Mouse (Mus musculus): Measurements from ENCODE around the gene Tnfaip8l2.

The Tnfaip8l2 gene

DNA sequence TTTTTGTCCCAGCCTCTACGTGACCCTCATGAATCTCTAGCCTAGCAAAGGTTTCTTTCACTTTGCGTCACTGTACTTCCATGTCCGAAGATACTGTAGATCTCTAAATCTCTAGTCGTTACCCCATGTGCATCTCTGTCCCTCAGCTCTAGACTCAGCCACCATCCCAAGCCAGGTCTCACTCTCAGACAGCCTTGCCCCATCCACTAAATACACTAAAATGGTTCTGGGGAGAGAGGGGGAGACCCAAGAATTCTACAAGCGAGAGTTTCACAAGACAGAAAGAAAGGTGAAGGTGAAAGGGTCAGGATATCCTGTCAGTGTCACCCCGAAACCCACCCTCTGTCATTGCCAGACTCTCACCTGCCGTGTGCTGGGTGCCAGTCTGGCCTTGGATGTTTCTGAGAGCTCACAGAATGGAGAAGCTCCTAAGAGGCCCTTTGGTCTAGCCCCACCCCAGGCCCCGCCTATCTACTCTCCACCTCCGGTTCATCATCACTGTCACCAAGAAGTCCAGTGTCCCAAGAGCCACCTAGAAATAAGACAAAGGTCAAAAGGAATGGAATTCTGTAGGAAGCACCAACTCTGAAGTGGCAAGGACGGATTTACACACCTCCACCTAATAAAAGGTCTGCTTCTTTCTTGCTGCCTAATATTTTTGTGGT lies at the start of gene Tnfaip8l2:
Gene Tnfaip8l2 (minus strand): TSS at position 409 of the 665 bp plus-strand sequence.
- DNase-seq (ENCODE audit: low read depth, low spot score), result no peak

DNA sequence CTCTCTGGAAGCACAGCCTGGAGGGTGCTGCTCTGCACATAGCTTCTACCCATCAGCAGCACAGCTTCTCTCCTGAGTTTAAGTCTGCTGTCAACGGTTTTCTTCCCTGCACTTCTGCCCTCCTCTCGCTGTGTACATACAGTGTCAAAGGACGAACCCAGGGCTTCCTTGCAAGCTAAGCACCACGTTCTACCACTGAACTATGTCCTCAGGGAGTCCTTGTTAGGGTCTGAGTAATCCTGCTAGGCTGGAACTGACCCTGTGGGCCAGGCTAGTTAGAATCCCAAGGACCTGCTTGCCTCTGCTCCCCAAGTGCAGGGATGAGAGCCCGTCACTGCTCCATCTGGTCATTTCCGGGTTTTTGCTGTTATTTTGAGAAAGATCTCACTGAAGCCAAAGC lies 44.7 kb upstream of the Tnfaip8l2 start:
- DNase-seq (ENCODE audit: low read depth, low spot score), result no peak

DNA sequence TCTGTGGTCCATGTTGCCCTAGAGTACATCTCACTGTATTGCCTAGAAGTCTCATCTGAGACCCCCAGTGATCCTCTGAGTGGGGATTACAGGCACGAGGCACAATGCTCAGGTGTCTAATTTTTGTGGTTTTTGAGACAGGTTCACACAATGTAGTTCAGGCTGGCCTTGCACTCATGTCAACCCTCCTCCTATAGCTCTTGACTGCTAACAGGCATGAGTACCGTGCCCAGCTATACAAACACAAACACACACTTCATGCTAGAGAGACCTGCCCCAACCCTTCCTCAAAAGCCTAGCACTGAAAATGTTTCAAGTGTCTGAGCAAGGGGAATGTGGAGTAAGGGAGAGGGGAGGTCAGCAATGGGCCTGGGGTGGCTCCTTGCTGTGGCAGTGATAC lies 43.9 kb upstream of the Tnfaip8l2 start:
- no peak for DNase-seq (ENCODE audit: low read depth, low spot score)

DNA sequence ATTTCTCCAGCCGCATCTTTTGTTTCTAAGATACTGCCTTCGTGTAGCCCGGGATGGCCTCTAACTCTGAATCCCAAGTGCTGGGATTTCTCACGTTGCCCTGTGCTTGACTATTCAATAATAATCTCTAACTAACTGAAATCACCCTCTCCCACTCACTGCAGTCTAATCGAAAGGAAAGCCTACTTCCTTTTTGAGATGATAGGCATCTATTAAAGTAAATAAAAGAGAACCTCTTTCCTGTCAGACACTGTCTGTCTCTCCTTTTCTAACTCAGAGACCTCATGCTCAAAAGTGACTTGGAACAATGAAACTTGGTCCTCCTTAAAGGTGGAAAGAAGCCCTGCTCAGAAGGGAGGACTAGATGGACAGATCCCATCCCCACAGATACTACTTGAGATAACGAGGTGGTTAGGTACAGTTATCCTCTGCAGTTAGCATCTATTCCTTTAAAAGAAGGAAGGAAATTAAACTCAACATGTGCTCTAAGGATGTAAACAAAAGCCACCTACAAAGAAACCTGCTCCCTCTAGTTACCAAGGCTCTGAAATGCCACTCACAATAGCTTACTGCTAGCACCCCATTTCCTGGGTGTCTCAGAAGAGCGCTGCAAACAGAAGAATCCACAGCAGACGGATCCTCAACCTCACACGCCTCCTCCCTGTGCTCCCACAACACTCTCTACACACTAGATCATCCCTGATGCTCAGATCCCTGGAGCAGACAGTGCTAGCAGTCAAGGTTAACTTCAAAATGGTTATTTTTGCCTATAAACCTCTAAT lies 42.8 kb upstream of the Tnfaip8l2 start:
- no peak for DNase-seq (ENCODE audit: low read depth, low spot score)

DNA sequence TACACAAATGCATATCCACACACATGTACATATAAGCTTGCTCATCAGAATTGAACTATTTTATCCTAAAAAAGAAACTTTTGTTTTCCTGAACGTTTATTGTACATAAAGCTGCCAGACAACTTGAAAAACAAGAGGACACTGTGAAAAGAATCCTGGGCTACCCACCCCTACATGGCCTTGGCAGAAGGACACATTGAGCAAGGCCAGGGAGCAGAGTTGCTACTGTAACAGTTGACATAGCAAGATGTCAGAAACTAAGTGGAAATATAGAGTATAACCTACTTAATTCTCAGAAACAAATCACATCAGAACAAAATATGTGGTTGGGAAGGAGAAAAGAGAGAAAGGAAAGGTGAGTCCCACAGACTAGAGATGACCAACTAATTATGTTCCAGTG lies 39.7 kb upstream of the Tnfaip8l2 start:
- DNase-seq (ENCODE audit: low read depth, low spot score), result no peak

DNA sequence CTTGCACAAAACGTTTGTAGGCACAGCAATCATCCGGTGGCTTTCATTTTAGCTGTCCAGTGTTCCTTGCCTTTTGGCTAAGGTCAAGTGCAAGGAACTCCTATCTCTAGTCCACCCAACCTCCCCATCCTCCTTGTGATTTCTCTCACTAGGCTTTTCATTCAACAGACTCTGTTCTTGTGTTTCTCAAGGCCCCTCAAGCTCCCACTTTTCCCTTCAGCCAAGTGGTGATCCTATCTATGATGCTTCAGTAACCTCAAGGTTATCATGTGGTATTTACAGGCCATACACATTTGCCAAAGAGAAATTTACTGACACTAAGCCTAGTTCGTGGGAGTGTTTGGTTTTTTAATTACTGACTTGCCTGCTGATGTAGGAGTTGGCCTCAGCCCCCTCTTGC lies 37.7 kb upstream of the Tnfaip8l2 start:
- no peak for DNase-seq (ENCODE audit: low read depth, low spot score)

DNA sequence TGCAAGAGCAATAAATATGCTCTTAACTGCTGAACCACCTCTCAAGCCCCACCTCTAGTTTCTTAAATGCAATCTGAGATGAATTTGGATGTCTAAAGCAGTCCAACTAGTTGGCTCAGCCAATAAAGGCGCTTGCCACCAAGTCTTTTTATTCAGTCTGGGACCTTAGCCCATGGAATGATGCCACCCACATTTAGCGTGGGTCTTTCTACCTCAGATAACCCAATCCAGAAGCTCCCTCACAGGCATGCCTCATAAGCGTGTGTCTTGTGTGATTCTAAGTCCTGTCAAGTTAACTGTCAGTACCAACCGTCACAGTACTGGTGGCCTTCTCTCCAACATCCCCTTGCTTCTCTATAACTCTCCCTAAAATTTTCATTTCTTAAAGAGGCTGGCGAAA lies 36.8 kb upstream of the Tnfaip8l2 start:
- no peak for DNase-seq (ENCODE audit: low read depth, low spot score)

DNA sequence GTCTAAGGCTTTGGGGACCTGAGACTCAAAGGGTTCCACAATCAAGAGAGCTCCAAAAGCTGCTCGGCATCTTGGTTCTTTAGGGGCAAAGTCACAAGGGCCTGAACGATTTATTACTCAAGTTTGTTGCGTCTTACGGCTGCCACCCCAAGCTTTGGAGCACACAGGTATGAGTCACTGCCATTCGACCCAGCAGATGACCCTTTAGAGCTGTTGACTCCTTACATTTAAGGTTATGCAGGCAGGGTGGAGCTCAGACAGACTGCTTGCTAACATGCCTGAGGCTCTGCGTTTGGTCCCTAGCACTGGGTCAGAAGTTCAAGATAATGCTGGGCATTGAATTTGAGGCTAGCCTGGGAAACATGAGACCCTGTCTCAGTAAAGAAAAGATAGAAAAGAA lies 35.4 kb upstream of the Tnfaip8l2 start:
- DNase-seq (ENCODE audit: low read depth, low spot score), result no peak

DNA sequence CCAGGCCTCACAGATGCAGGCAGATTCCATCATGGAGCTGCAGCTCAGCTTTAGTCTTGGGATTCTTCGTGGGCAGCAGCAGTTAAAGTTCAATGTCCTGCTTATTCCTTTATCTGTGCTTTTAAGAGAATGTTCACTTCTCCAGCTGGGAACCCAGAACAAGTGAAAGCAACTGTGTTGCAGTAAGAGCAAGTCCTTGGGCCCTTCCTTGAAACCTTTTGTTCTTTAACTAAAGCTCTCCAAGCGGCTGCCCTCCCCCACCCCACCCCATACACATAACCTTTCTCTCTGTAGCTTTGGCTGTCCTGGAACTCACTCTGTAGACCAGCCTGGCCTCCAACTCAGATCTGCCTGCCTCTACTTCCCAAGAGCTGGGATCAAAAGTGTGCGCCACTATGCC lies 34.3 kb upstream of the Tnfaip8l2 start:
- no peak for DNase-seq (ENCODE audit: low read depth, low spot score)

DNA sequence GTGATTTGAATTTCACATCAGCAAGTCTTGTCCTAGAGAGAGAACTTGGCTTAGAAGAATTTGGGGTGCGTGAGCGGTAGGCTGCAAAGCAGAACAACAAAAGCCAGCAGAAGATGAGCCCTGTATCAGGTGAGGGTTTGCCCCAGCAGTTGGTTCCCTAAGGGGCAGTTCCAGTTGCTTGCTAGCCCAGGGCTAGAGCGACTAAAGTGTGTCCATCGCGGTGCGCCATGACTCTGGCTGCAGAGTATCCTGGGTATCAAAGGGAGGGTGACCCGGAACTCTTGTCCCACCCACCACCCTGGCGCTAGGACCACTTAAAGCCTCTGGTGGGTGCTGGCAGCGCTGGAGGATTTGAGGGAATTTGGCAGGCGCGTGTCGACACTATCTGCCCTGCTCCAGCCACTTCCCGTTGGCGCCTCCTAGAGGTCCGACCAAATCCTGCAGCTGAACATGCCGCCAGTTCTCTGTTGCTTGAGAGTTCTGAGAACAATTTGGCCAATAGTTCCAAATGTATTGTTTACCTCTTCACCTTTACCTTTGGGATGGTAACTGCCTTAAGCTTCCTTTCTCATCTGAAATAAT lies 31.9 kb upstream of the Tnfaip8l2 start:
- peak; percentile 80 for DNase-seq (ENCODE audit: low read depth, low spot score)

DNA sequence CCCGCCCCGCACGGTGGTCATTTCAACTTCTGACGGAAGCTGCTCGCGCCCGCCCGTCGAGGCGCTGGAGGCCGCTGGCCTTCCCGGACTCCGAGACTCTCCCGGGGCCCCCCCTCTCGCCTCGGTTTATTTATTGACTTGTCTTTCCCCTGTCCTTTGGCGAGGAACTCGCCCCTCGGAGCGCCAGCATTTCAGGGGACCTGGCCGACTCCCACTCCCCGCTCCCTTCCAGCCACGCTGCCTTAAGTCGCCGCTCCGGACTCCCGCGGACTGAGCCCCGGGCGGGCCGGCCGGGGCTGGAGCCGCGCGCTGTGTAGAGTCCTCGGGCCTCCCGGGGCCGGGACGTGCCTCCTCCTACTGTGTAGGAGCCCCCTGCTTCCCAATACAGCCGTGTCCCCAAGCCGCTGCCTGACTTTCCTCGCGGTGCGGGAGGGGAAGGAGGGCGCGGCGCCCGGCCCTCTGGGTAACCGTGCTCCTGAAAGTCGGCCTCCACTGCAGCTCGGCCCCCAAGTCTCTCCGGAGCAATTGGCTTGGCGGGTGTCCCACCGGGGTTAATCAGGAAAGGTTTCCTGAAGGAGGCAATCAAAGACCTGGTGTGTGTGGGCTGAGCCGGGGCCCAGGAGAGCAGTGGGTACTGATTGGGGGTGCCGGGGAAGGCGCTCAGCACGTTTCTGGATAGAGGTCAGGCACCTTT lies 31.2 kb upstream of the Tnfaip8l2 start:
- DNase-seq (ENCODE audit: low read depth, low spot score), result no peak

DNA sequence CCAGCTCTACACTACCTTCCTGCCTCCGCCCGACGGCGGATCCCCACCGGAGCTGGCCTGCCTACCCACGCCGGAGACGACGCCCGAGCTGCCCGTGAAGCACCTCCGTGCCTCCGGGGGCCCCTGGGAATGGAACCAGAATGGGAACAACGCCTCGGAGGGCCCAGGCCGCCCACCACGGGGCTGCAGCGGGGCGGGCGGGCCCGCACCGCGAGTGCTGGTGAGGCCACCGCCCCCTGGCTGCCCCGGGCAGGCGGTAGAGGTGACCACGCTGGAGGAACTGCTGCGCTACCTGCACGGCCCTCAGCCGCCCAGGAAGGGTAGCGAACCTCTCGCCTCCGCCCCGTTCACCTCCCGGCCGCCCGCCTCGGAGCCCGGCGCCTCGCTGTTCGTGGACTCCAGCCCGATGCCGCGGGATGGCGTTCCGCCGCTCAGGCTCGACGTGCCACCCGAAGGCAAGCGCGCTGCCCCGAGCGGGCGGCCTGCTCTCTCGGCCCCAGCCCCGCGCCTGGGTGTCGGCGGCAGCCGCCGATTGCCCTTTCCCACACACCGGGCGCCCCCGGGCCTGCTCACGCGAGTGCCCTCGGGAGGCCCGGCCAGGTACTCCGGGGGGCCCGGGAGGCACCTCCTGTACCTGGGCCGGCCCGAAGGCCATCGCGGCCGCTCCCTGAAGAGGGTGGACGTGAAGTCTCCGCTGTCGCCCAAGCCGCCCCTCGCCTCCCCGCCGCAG lies 30.5 kb upstream of the Tnfaip8l2 start:
- DNase-seq (ENCODE audit: low read depth, low spot score), result no peak

DNA sequence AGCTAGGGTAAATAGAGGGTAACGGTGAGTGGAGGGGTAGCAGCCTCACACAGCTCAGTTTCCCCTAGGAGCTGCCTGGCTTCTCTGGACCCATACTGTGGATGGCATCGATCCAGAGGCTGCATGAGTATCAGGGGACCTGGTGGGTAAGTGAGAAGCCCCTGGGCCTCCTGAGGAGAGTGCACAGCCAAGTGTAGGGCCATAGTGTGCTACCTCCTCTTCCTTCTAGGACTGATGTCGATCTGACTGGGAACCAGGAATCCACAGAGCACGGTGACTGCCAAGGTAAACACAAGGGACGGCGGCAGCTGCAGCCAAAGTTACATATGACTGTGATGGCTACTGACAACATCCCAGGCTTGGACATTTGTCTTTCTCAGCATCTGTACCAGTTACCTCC lies 28.9 kb upstream of the Tnfaip8l2 start:
- DNase-seq (ENCODE audit: low read depth, low spot score), result no peak

DNA sequence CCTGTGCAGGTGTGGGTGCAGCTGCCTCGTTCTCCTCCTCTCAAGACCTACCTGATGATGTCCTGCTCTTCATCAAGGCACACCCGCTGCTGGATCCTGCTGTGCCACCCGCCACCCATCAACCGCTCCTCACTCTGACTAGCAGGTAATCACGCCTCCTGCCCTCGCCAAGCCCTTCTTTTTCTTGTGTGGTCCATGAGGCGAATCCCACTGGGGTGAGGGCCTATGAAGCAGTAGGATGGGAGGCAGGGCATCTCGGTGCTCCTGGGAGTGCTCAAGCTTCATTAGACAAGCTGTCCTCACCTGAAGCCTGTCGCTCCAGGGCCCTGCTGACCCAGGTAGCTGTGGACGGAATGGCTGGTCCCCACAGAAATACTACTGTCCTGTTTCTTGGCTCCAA lies 27.8 kb upstream of the Tnfaip8l2 start:
- no peak for DNase-seq (ENCODE audit: low read depth, low spot score)

DNA sequence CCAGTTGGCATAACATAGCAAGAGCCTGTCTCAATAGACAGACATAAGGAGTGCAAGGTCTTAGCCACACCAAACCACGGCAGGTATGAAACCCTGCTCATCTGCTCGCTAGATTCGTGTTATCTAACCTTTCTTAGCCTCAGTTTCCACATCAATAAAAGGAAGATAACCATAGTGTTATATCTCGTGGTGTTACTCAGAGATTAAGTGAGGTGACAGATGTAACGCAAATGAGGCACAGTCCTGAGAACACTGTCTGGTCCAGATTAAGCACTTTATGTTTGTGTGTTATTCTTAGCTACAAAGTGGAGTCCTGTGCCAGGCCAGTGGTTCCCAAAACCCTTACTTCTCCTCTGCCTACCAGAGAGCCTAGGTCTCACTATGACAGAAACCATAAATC lies 22.7 kb upstream of the Tnfaip8l2 start:
- DNase-seq (ENCODE audit: low read depth, low spot score), result no peak

DNA sequence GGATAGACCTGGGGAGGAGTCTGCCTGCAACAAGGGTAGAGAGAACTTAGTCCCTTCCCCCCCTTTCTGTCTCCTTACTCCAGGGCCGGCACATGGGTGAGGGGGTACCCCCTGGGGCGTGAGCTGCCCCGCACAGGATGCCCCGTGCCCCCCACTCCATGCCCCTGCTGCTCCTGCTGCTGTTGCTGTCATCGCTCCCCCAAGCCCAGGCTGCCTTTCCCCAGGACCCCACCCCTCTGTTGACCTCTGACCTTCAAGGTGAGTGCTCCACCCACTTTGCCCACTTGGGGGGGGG lies 22.0 kb upstream of the Tnfaip8l2 start:
- DNase-seq (ENCODE audit: low read depth, low spot score), result no peak

DNA sequence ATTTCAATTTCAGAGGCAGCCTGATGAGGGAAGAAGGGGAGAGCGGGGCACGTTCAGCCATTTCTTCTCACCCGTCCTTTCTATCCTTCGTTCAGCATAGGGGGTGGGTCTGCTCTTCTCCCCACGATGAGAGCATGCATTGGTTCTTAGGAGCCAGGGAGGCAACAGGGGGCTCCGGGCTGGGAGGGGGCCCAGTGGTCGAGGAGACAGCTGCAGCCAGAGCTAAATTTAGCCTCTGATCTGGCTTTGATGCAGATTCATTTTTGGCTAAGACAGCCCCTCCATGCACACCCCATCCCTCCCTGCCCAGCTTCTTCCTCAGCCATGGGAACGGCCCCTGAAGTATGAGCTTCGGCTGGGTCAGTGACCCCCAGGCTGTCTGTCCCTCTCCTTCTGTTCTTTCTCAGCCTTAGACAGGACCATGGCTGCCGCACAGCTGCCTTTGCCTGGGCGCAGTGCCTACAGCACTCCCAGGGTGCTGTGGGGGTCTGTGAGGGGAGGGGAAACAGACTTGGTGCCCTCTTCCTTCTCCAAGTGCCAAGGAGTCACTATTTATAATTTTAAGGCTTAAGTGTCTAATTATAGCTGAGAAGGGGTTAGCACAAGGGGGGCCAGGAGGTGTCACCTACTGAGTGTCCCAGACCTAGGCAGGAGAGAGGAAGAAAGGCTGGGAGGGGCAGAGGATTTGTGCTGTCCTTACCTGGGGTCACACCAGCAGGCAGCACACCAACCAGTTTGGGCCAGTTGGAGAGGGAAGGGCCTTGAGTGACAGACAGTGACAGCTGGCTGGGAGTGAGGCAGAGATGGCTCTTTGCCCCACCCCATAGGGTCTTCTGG lies 21.5 kb upstream of the Tnfaip8l2 start:
- peak; percentile 98 for DNase-seq (ENCODE audit: low read depth, low spot score)

DNA sequence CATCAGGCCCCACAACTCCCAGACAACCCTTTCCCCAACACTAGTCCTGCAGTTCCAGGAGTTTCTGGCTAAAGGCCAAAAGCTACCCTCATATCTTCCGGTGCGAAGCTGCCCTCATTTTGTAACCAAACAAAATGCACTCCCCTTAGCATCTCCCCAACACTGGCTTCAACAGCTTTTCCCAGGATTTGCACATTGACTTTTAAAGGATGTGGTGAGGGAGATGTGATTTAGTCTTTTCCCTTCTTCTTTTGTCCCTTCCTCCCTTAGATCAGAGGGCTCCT lies 20.1 kb upstream of the Tnfaip8l2 start:
- DNase-seq (ENCODE audit: low read depth, low spot score), result no peak

DNA sequence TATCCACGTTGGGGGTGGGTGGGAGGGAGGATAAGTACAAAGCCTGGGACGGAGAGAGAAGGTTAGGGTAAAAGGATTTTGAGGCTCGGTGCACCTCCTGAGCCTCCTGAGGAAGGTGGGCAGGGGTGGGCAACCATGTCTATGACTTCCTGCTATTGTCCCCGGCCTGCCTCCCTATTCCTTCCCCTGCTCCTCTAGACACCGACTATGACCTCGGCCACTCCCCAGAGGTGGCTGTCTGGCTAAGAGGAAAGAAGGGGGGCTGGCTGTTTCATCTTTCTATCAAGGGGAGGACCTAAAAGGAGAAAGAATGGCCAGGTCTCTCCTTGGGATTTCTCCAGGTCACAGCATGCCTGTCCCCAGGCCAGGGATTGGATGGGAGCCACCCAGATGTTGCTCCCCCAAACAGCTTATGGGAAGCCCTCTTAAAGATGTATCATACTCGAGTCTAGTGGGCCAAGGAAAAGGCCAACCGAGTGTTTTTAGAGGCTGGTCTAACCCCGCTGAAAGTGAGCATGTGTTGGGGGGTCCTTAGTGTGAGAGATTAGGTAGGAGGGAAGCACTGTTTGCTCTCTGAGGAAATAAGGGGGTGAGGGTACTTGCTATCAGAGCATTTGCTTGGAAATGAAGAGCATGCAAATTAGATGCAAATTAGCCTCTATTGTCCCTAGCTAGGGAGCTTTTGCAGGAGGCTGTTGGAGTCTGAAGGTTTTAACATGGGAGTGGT lies 19.6 kb upstream of the Tnfaip8l2 start:
- no peak for DNase-seq (ENCODE audit: low read depth, low spot score)

DNA sequence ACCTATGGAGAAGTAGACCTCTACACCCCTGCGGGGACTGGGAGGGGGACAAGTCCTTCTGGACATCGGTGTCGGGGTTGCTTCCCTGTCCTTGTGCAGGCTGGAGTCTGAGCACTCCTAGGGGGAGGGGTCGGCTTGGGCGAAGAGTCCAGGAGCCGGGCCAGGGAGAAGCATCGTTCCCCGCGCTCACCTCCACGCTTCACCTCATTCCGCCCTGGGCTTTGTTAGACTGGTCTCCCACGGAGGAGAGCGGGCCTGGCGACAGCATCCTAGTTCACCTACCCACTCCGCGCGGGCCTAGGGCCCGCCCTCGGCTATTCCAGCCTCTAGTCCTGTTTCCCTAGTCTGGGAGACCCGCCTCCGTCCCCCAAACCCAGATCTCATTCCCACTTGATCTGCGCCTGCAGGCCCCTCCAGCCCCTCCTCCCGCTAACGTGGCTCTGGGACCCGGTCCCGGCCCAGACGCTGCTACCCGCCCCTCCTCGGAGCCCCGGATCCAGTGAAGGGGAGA lies 18.9 kb upstream of the Tnfaip8l2 start:
- no peak for DNase-seq (ENCODE audit: low read depth, low spot score)
